Mouse (Mus musculus): Measurements from ENCODE around the gene Gm45234.

Gm45234 gene

GRCm38 (mm10) chr6:124767536-124767919, 11.7 kb upstream of the Gm45234 start:
- DNase-seq (ENCODE audit: low spot score) = no peak

- no peak for DNase-seq (ENCODE audit: low spot score)
Observed at GRCm38 (mm10) chr6:124765951-124766350, 10.1 kb upstream of the Gm45234 start.

GRCm38 (mm10) chr6:124759259-124759658, 3.4 kb upstream of the Gm45234 start:
- peak; percentile 84 for DNase-seq (ENCODE audit: low spot score)

- no peak for DNase-seq (ENCODE audit: low spot score)
Observed at GRCm38 (mm10) chr6:124758849-124759232, 3.0 kb upstream of the Gm45234 start.

- no peak for DNase-seq (ENCODE audit: low spot score)
Observed at GRCm38 (mm10) chr6:124757909-124758848, 2.4 kb upstream of the Gm45234 start.

GRCm38 (mm10) chr6:124757351-124757880, 1.6 kb upstream of the Gm45234 start:
- no peak for DNase-seq (ENCODE audit: low spot score)

GRCm38 (mm10) chr6:124756652-124757350, 980 bp upstream of the Gm45234 start:
- peak; percentile 83 for DNase-seq (ENCODE audit: low spot score)

GRCm38 (mm10) chr6:124755306-124755705, 515 bp downstream of the Gm45234 start:
- DNase-seq (ENCODE audit: low spot score) = no peak

- no peak for DNase-seq (ENCODE audit: low spot score)
Observed at GRCm38 (mm10) chr6:124753861-124754260, 2.0 kb downstream of the Gm45234 start.

- DNase-seq (ENCODE audit: low spot score) = no peak
Observed at GRCm38 (mm10) chr6:124750405-124750804, 5.4 kb downstream of the Gm45234 start.

GRCm38 (mm10) chr6:124746654-124747632, 8.9 kb downstream of the Gm45234 start:
- DNase-seq (ENCODE audit: low spot score) = no peak

- DNase-seq (ENCODE audit: low spot score) = no peak
Observed at GRCm38 (mm10) chr6:124746296-124746605, 9.6 kb downstream of the Gm45234 start.

- peak; percentile 94 for DNase-seq (ENCODE audit: low spot score)
Observed at GRCm38 (mm10) chr6:124745490-124746295, 10.1 kb downstream of the Gm45234 start.

GRCm38 (mm10) chr6:124744755-124745321, 11.0 kb downstream of the Gm45234 start:
- DNase-seq (ENCODE audit: low spot score) = peak; percentile 33

GRCm38 (mm10) chr6:124743647-124744046, 12.2 kb downstream of the Gm45234 start:
- no peak for DNase-seq (ENCODE audit: low spot score)

GRCm38 (mm10) chr6:124742839-124743514, 12.8 kb downstream of the Gm45234 start:
- peak; percentile 35 for DNase-seq (ENCODE audit: low spot score)

GRCm38 (mm10) chr6:124741842-124742241, 14.0 kb downstream of the Gm45234 start:
- DNase-seq (ENCODE audit: low spot score) = no peak

GRCm38 (mm10) chr6:124740888-124741761, 14.7 kb downstream of the Gm45234 start, which contains the start of gene Grcc10:
TSS of gene Grcc10 (minus strand) at chr6:124741374.
- DNase-seq (ENCODE audit: low spot score) = peak; percentile 91

Data from testis, postnatal 14 days (tissue).